Mouse (Mus musculus) liver, embryonic 14.5 days (tissue): ENCODE measurements at regions not wholly inside any gene's neighbourhood (a gene's known extent, or its start where the extent isn't known, plus 50 kb on each side); places are given as distances from the start of the nearest gene placed in this dataset.

Experiments used
- ATAC-seq: fragments of 200-750 bp; cut with Nextera tagmentation; 2 replicates; pipeline ENCODE4 v1.8.0; 2017; ENCODE audit warnings: moderate number of reproducible peaks, mild to moderate bottlenecking, moderate library complexity; ENCODE audit not compliant: insufficient read depth
- DNase-seq, 3 experiments: peaks; one replicate each; pipeline ENCODE4 v3.0.0-alpha.2; 2012 to 2013; ENCODE audit warnings: low read depth in 3 of 3, low spot score in 3 of 3
- H3K27ac ChIP-seq: fragments of 300-500 bp; sonication (generic); 2 replicates; pipeline ENCODE4 v1.5.1; 2014; ENCODE audit warnings: moderate library complexity, mild to moderate bottlenecking, control low read depth, inconsistent platforms
- H3K27me3 ChIP-seq: fragments of 300-500 bp; sonication (generic); 2 replicates; pipeline ENCODE4 v1.6.1; 2014; ENCODE audit warnings: mild to moderate bottlenecking, low read length, moderate library complexity; ENCODE audit not compliant: control insufficient read depth, insufficient read depth
- H3K36me3 ChIP-seq: fragments of 300-500 bp; sonication (generic); replicated peaks from 2 replicates; pipeline ENCODE4 v1.6.1; 2014; ENCODE audit warnings: low read depth; ENCODE audit not compliant: control insufficient read depth, insufficient read depth
- H3K4me1 ChIP-seq, 2 experiments: fragments of 200-500 bp in 1 of 2; fragments of 300-500 bp in 1 of 2; sonication (generic) in 1 of 2; replicated peaks; 2 replicates each; pipeline ENCODE4 v1.6.1; 2012 to 2014; ENCODE audit warnings: antibody characterized with exemption in 1 of 2, inconsistent platforms in 1 of 2, low read length in 1 of 2; ENCODE audit not compliant: control insufficient read depth in 2 of 2, insufficient read depth in 2 of 2
- H3K4me2 ChIP-seq: fragments of 300-500 bp; sonication (generic); 2 replicates; pipeline ENCODE4 v1.6.1; 2014; ENCODE audit warnings: low read depth, mild to moderate bottlenecking, control low read depth, moderate library complexity
- H3K4me3 ChIP-seq, 2 experiments: fragments of 200-500 bp in 1 of 2; fragments of 300-500 bp in 1 of 2; sonication (generic) in 1 of 2; 2 replicates each; pipeline ENCODE4 v1.5.1; 2012 to 2014; ENCODE audit warnings: low read depth in 2 of 2, low read length in 2 of 2, mild to moderate bottlenecking in 2 of 2, control low read depth in 1 of 2, inconsistent platforms in 1 of 2, moderate library complexity in 1 of 2; ENCODE audit not compliant: insufficient read depth in 1 of 2
- H3K9ac ChIP-seq: fragments of 300-500 bp; sonication (generic); replicated peaks from 2 replicates; pipeline ENCODE4 v1.6.1; 2014; ENCODE audit warnings: mild to moderate bottlenecking, control low read depth, moderate library complexity
- H3K9me3 ChIP-seq: fragments of 300-500 bp; sonication (generic); 2 replicates; pipeline ENCODE4 v1.6.1; 2016; ENCODE audit warnings: low read length, mixed read lengths; ENCODE audit not compliant: control insufficient read depth
- CTCF ChIP-seq: IDR thresholded peaks from 2 replicates; pipeline ENCODE4 v1.5.1; 2016; ENCODE audit warnings: antibody characterized with exemption, low read depth, control low read depth
- EP300 ChIP-seq: IDR thresholded peaks from 2 replicates; pipeline ENCODE4 v1.6.1; 2016; ENCODE audit warnings: antibody characterized with exemption, low read depth
- WGBS: fragments of 180-500 bp; shearing (Covaris S2); extraction: QIAGEN DNeasy Blood & Tissue Kit; methylation state at CpG from one replicate; pipeline ENCODE4 v1.1.7; 2014; ENCODE audit not compliant: insufficient replicate concordance; 5-methylcytosine and 5-hydroxymethylcytosine counted together

- H3K4me1 ChIP-seq, result no peaks in the 10 kb centered on the region
- no peaks in the 10 kb centered on the region for H3K36me3 ChIP-seq
- H3K27me3 ChIP-seq, result no peaks in the 10 kb centered on the region
- no peaks in the 10 kb centered on the region; the same call in 1 of the 2 replicates for H3K9me3 ChIP-seq
- ATAC-seq (no peak), DNase-seq (no peak)
- no peak overlapping the region for H3K27ac ChIP-seq
- H3K9ac ChIP-seq, result no peak overlapping the region
- TF ChIP-seq EP300, result no peak
- TF ChIP-seq CTCF, result no peak
- 71% methylated on average over 3 of the region's 3 CpGs for WGBS
- H3K4me2 ChIP-seq, result no peak overlapping the region
- H3K4me3 ChIP-seq, result no peak overlapping the region
Measured at GRCm38 (mm10) chr17:49274936-49275335, 153.2 kb upstream of the Mocs1 start.

DNA sequence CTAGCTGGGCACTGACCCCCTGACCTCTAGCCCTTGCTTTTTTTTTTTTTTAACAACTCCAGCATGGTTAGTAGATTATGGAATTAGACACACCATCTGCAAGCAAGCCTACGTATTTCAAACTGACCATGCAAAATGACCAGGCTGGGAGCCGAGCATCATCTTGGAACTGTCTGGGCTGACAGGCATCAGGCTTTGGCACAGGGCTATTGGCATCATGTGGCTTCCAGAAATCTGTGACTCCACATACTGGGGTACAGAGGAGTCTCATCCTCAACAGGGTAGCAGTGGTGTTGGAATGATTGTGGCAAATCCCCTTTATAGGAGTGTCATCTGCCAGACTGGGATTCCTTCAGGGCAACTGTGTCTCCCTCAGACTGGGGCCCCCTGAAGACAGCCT lies 152.7 kb upstream of the Mocs1 start:
- WGBS, result 46% methylated on average over 2 of the region's 2 CpGs
- H3K4me1 ChIP-seq, result no peaks in the 10 kb centered on the region
- no peak overlapping the region for H3K27ac ChIP-seq
- H3K36me3 ChIP-seq, result no peaks in the 10 kb centered on the region
- no peak overlapping the region for H3K4me3 ChIP-seq
- TF ChIP-seq EP300, result no peak
- TF ChIP-seq CTCF, result no peak
- no peaks in the 10 kb centered on the region; the same call in 1 of the 2 replicates for H3K9me3 ChIP-seq
- H3K27me3 ChIP-seq, result no peaks in the 10 kb centered on the region
- no peak for DNase-seq
- H3K4me2 ChIP-seq, result no peak overlapping the region
- H3K9ac ChIP-seq, result no peak overlapping the region
- no peak for ATAC-seq

- no peak overlapping the region for H3K4me2 ChIP-seq
- no peaks in the 10 kb centered on the region for H3K4me1 ChIP-seq
- no peak overlapping the region for H3K9ac ChIP-seq
- WGBS, result 71% methylated on average over 2 of the region's 2 CpGs
- no peak overlapping the region for H3K4me3 ChIP-seq
- no peaks in the 10 kb centered on the region for H3K27me3 ChIP-seq
- DNase-seq (no peak), ATAC-seq (no peak)
- no peaks in the 10 kb centered on the region for H3K36me3 ChIP-seq
- TF ChIP-seq CTCF (no peak), EP300 (no peak)
- no peaks in the 10 kb centered on the region; the same call in 1 of the 2 replicates for H3K9me3 ChIP-seq
- H3K27ac ChIP-seq, result no peak overlapping the region
Measured at GRCm38 (mm10) chr17:49275916-49276315, 152.2 kb upstream of the Mocs1 start.

- WGBS, result 68% methylated on average over 8 of the region's 8 CpGs
- Histone ChIP-seq H3K27ac (no peak overlapping the region), H3K36me3 (no peaks in the 10 kb centered on the region), H3K9me3 (no peaks in the 10 kb centered on the region; the same call in 1 of the 2 replicates), H3K4me3 (no peak overlapping the region), H3K27me3 (no peaks in the 10 kb centered on the region), H3K4me2 (no peak overlapping the region), H3K9ac (no peak overlapping the region), H3K4me1 (no peaks in the 10 kb centered on the region)
- ATAC-seq, result no peak
- TF ChIP-seq EP300 (no peak), CTCF (no peak)
- no peak for DNase-seq
Measured at GRCm38 (mm10) chr17:49278541-49278940, 149.6 kb upstream of the Mocs1 start.

GRCm38 (mm10) chr17:49278973-49279727 lies 149.0 kb upstream of the Mocs1 start:
- Histone ChIP-seq H3K4me1 (no peaks in the 10 kb centered on the region), H3K27me3 (no peaks in the 10 kb centered on the region), H3K27ac (no peak overlapping the region), H3K4me3 (no peak overlapping the region), H3K9me3 (no peaks in the 10 kb centered on the region; the same call in 1 of the 2 replicates), H3K9ac (no peak overlapping the region), H3K4me2 (no peak overlapping the region), H3K36me3 (no peaks in the 10 kb centered on the region)
- ATAC-seq (no peak), DNase-seq (no peak)
- WGBS, result 64% methylated on average over 10 of the region's 10 CpGs
- TF ChIP-seq EP300 (no peak), CTCF (no peak)
